Mouse (Mus musculus): ENCODE measurements around the gene Ect2.

Gene Ect2

GRCm38 (mm10) chr3:27064886-27065285 lies 88.8 kb downstream of the Ect2 start:
- DNase-seq: no peak

- no peak for DNase-seq
Observed at GRCm38 (mm10) chr3:27063399-27064260, 90.0 kb downstream of the Ect2 start.

- DNase-seq: no peak
Observed at GRCm38 (mm10) chr3:27060441-27060840, 93.2 kb downstream of the Ect2 start.

GRCm38 (mm10) chr3:27059529-27060322 lies 94.0 kb downstream of the Ect2 start:
- no peak for DNase-seq

GRCm38 (mm10) chr3:27055471-27055870 lies 98.2 kb downstream of the Ect2 start:
- no peak for DNase-seq

- DNase-seq: no peak
Observed at GRCm38 (mm10) chr3:27054766-27055165, 98.9 kb downstream of the Ect2 start.
